Mouse (Mus musculus) limb, embryonic 15.5 days (tissue): ENCODE measurements at regions not wholly inside any gene's neighbourhood (a gene's known extent, or its start where the extent isn't known, plus 50 kb on each side); places are given as distances from the start of the nearest gene placed in this dataset.

Experiments used
- ATAC-seq: fragments of 200-750 bp; cut with Nextera tagmentation; 2 replicates; pipeline ENCODE4 v1.8.0; 2017; ENCODE audit warnings: low read depth, moderate TSS enrichment; ENCODE audit not compliant: insufficient number of reproducible peaks, low FRiP score, low TSS enrichment
- H3K27ac ChIP-seq: fragments of 300-500 bp; sonication (generic); 2 replicates; pipeline ENCODE4 v1.5.1; 2015; ENCODE audit warnings: moderate library complexity, mild to moderate bottlenecking, inconsistent platforms
- H3K27me3 ChIP-seq: fragments of 300-500 bp; sonication (generic); 2 replicates; pipeline ENCODE4 v1.6.1; 2015; ENCODE audit warnings: inconsistent platforms
- H3K36me3 ChIP-seq: fragments of 300-500 bp; sonication (generic); 2 replicates; pipeline ENCODE4 v1.6.1; 2015; ENCODE audit warnings: inconsistent platforms
- H3K4me1 ChIP-seq: fragments of 300-500 bp; sonication (generic); 2 replicates; pipeline ENCODE4 v1.6.1; 2015; ENCODE audit warnings: inconsistent platforms
- H3K4me2 ChIP-seq: fragments of 300-500 bp; sonication (generic); 2 replicates; pipeline ENCODE4 v1.6.1; 2015; ENCODE audit warnings: mild to moderate bottlenecking, inconsistent platforms
- H3K4me3 ChIP-seq: fragments of 300-500 bp; sonication (generic); 2 replicates; pipeline ENCODE4 v1.5.1; 2015; ENCODE audit warnings: mild to moderate bottlenecking, inconsistent platforms
- H3K9ac ChIP-seq: fragments of 300-500 bp; sonication (generic); 2 replicates; pipeline ENCODE4 v1.6.1; 2015; ENCODE audit warnings: inconsistent platforms
- H3K9me3 ChIP-seq: fragments of 300-500 bp; sonication (generic); 2 replicates; pipeline ENCODE4 v1.6.1; 2016; ENCODE audit warnings: inconsistent platforms
- WGBS: fragments of 180-500 bp; shearing (Covaris S2); methylation state at CpG from one replicate; pipeline ENCODE4 v1.1.7; 2015; 5-methylcytosine and 5-hydroxymethylcytosine counted together

GRCm38 (mm10) chr7:37011180-37011754, 313.3 kb downstream of the Tshz3 start:
- ATAC-seq: no peak
- Histone ChIP-seq H3K9ac (no peak overlapping the region), H3K27ac (peak overlapping the region; percentile 57; the same call in 1 of the 2 replicates), H3K4me2 (no peak overlapping the region), H3K9me3 (no peaks in the 10 kb centered on the region), H3K4me3 (no peak overlapping the region), H3K4me1 (peaks cover 13% of the 10 kb centered on the region), H3K27me3 (0 out of 2 replicates have a peak, but pooled peaks cover 2% of the 10 kb centered on the region), H3K36me3 (no peaks in the 10 kb centered on the region)
- WGBS: 25% methylated on average over 6 of the region's 6 CpGs

- Histone ChIP-seq H3K4me1 (no peaks in the 10 kb centered on the region), H3K4me2 (no peak overlapping the region), H3K36me3 (no peaks in the 10 kb centered on the region), H3K27me3 (no peaks in the 10 kb centered on the region), H3K9ac (no peak overlapping the region), H3K4me3 (no peak overlapping the region), H3K9me3 (no peaks in the 10 kb centered on the region), H3K27ac (no peak overlapping the region)
- 41% methylated on average over 3 of the region's 3 CpGs for WGBS
- no peak for ATAC-seq
These were observed 322.2 kb downstream of the Tshz3 start for GRCm38 (mm10) chr7:37020078-37020477.

- Histone ChIP-seq H3K4me3 (no peak overlapping the region), H3K27ac (no peak overlapping the region), H3K9me3 (no peaks in the 10 kb centered on the region), H3K27me3 (no peaks in the 10 kb centered on the region), H3K4me2 (no peak overlapping the region), H3K4me1 (no peaks in the 10 kb centered on the region), H3K36me3 (no peaks in the 10 kb centered on the region), H3K9ac (no peak overlapping the region)
- no peak for ATAC-seq
- 72% methylated on average over 7 of the region's 7 CpGs for whole genome bisulfite sequencing
These were observed 326.6 kb downstream of the Tshz3 start for GRCm38 (mm10) chr7:37024501-37025025.

GRCm38 (mm10) chr7:37064582-37065458, 366.9 kb downstream of the Tshz3 start:
- Histone ChIP-seq H3K9me3 (no peaks in the 10 kb centered on the region), H3K9ac (no peak overlapping the region), H3K4me2 (no peak overlapping the region), H3K4me1 (no peaks in the 10 kb centered on the region), H3K4me3 (no peak overlapping the region), H3K27me3 (no peaks in the 10 kb centered on the region), H3K27ac (no peak overlapping the region), H3K36me3 (no peaks in the 10 kb centered on the region)
- whole genome bisulfite sequencing: 69% methylated on average over 8 of the region's 8 CpGs
- ATAC-seq: no peak

- Histone ChIP-seq H3K4me1 (no peaks in the 10 kb centered on the region), H3K9ac (no peak overlapping the region), H3K27me3 (no peaks in the 10 kb centered on the region), H3K9me3 (no peaks in the 10 kb centered on the region), H3K27ac (no peak overlapping the region), H3K4me3 (no peak overlapping the region), H3K4me2 (no peak overlapping the region), H3K36me3 (no peaks in the 10 kb centered on the region)
- 39% methylated on average over 6 of the region's 6 CpGs for WGBS
- ATAC-seq: no peak
These were observed 379.8 kb downstream of the Tshz3 start for GRCm38 (mm10) chr7:37077698-37078097.

GRCm38 (mm10) chr7:37078140-37078539, 380.2 kb downstream of the Tshz3 start:
- Histone ChIP-seq H3K36me3 (no peaks in the 10 kb centered on the region), H3K27ac (no peak overlapping the region), H3K9me3 (no peaks in the 10 kb centered on the region), H3K4me3 (no peak overlapping the region), H3K27me3 (no peaks in the 10 kb centered on the region), H3K4me2 (no peak overlapping the region), H3K9ac (no peak overlapping the region), H3K4me1 (no peaks in the 10 kb centered on the region)
- ATAC-seq: no peak
- 33% methylated on average over 7 of the region's 7 CpGs for WGBS

- Histone ChIP-seq H3K9ac (no peak overlapping the region), H3K4me1 (no peaks in the 10 kb centered on the region), H3K36me3 (no peaks in the 10 kb centered on the region), H3K4me2 (no peak overlapping the region), H3K9me3 (no peaks in the 10 kb centered on the region), H3K27me3 (no peaks in the 10 kb centered on the region), H3K27ac (no peak overlapping the region), H3K4me3 (no peak overlapping the region)
- no peak for ATAC-seq
- WGBS: 88% methylated on average over 3 of the region's 3 CpGs
These were observed 391.8 kb downstream of the Tshz3 start for GRCm38 (mm10) chr7:37089726-37090125.

GRCm38 (mm10) chr7:37092572-37092971, 394.7 kb downstream of the Tshz3 start:
- no peaks in the 10 kb centered on the region for H3K27me3 ChIP-seq
- no peak overlapping the region for H3K4me2 ChIP-seq
- H3K9ac ChIP-seq: no peak overlapping the region
- H3K9me3 ChIP-seq: no peaks in the 10 kb centered on the region
- H3K27ac ChIP-seq: no peak overlapping the region
- no peak for ATAC-seq
- H3K4me1 ChIP-seq: no peaks in the 10 kb centered on the region
- no peaks in the 10 kb centered on the region for H3K36me3 ChIP-seq
- H3K4me3 ChIP-seq: no peak overlapping the region
- WGBS: 69% methylated on average over 6 of the region's 6 CpGs

- no peak overlapping the region for H3K27ac ChIP-seq
- 64% methylated on average over 3 of the region's 3 CpGs for WGBS
- ATAC-seq: no peak
- H3K36me3 ChIP-seq: no peaks in the 10 kb centered on the region
- H3K9ac ChIP-seq: no peak overlapping the region
- H3K27me3 ChIP-seq: no peaks in the 10 kb centered on the region
- no peaks in the 10 kb centered on the region for H3K4me1 ChIP-seq
- H3K4me2 ChIP-seq: no peak overlapping the region
- no peaks in the 10 kb centered on the region for H3K9me3 ChIP-seq
- H3K4me3 ChIP-seq: no peak overlapping the region
These were observed 395.8 kb downstream of the Tshz3 start for GRCm38 (mm10) chr7:37093721-37094120.

GRCm38 (mm10) chr7:37095839-37096238, 397.9 kb downstream of the Tshz3 start:
- Histone ChIP-seq H3K4me1 (no peaks in the 10 kb centered on the region), H3K9ac (no peak overlapping the region), H3K4me2 (no peak overlapping the region), H3K9me3 (no peaks in the 10 kb centered on the region), H3K4me3 (no peak overlapping the region), H3K27me3 (no peaks in the 10 kb centered on the region), H3K36me3 (no peaks in the 10 kb centered on the region), H3K27ac (no peak overlapping the region)
- 81% methylated on average over 11 of the region's 11 CpGs for WGBS
- no peak for ATAC-seq

- no peak for ATAC-seq
- no peaks in the 10 kb centered on the region for H3K36me3 ChIP-seq
- no peak overlapping the region for H3K4me3 ChIP-seq
- no peak overlapping the region for H3K4me2 ChIP-seq
- H3K9me3 ChIP-seq: no peaks in the 10 kb centered on the region
- 66% methylated on average over 5 of the region's 5 CpGs for WGBS
- no peak overlapping the region for H3K27ac ChIP-seq
- no peaks in the 10 kb centered on the region for H3K27me3 ChIP-seq
- H3K4me1 ChIP-seq: no peaks in the 10 kb centered on the region
- no peak overlapping the region for H3K9ac ChIP-seq
These were observed 398.4 kb downstream of the Tshz3 start for GRCm38 (mm10) chr7:37096291-37096690.

GRCm38 (mm10) chr7:37098950-37099349, 401.0 kb downstream of the Tshz3 start:
- Histone ChIP-seq H3K27me3 (no peaks in the 10 kb centered on the region), H3K4me3 (no peak overlapping the region), H3K4me1 (no peaks in the 10 kb centered on the region), H3K4me2 (no peak overlapping the region), H3K36me3 (no peaks in the 10 kb centered on the region), H3K9ac (no peak overlapping the region), H3K27ac (no peak overlapping the region), H3K9me3 (no peaks in the 10 kb centered on the region)
- WGBS: 53% methylated on average over 5 of the region's 5 CpGs
- no peak for ATAC-seq
